Mouse (Mus musculus): ENCODE measurements around the gene Csdc2. TPM values are rescaled to one million over a fixed set of nuclear protein-coding genes. Genes with fewer than 3 reads are reported as not detected.

The Csdc2 gene
- polyA plus RNA-seq (2012; fragmentation: generic; extraction: Trizol): 38.3 TPM

GRCm38 (mm10) chr15:81936679-81937078 is at the start of gene Csdc2:
Gene Csdc2, plus strand, starts transcription at chr15:81936759.
- Histone ChIP-seq H3K79me2 (ENCODE audit: control insufficient read depth, insufficient read depth) (no peaks in the 10 kb centered on the region), H3ac (ENCODE audit: control insufficient read depth, insufficient read length) (no peak within 1 kb of the TSS), H3K27me3 (ENCODE audit: control insufficient read depth, insufficient read depth, insufficient read length) (no peaks in the 10 kb centered on the region), H3K36me3 (ENCODE audit: control insufficient read depth, insufficient read depth) (no peaks in the 10 kb centered on the region), H3K4me2 (ENCODE audit: low read depth) (peak within 1 kb of the TSS; percentile 82), H3K4me3 (peak within 1 kb of the TSS; percentile 33)
- TF ChIP-seq MYOD1 (IDR thresholded peaks at IDR 0.05; ENCODE audit: control insufficient read depth in 1 of 3, insufficient read length in 2 of 3, low read depth in 2 of 3): no peak
- no peak for TF ChIP-seq POLR2AphosphoS2 (IDR thresholded peaks at IDR 0.05; ENCODE audit: insufficient read length, low read depth)
- peak; percentile 57 for TF ChIP-seq POLR2A (IDR thresholded peaks at IDR 0.05; ENCODE audit: insufficient read length, low read depth)
- TF ChIP-seq USF1 (IDR thresholded peaks at IDR 0.05; ENCODE audit: low read depth): no peak
- TF ChIP-seq MYOG (IDR thresholded peaks at IDR 0.05; ENCODE audit: control insufficient read depth in 1 of 3, insufficient read depth in 1 of 3, insufficient read length in 2 of 3, low read depth in 2 of 3): peak in 1 of 3 experiments; percentile 12
- no peak for TF ChIP-seq TCF12 (IDR thresholded peaks at IDR 0.05; ENCODE audit: insufficient read depth, poor library complexity, severe bottlenecking)
- TF ChIP-seq E2F4 (IDR thresholded peaks at IDR 0.05; ENCODE audit: insufficient read depth): no peak
- TF ChIP-seq SRF (IDR thresholded peaks at IDR 0.05; ENCODE audit: control insufficient read depth, insufficient read length, low read depth): no peak
- no peak for TF ChIP-seq MAX (IDR thresholded peaks at IDR 0.05; ENCODE audit: low read depth)

GRCm38 (mm10) chr15:81886795-81887550 is 49.6 kb upstream of the Csdc2 start:
- Histone ChIP-seq H3K79me2 (ENCODE audit: control insufficient read depth, insufficient read depth) (peaks cover 68% of the 10 kb centered on the region), H3K27me3 (ENCODE audit: control insufficient read depth, insufficient read depth, insufficient read length) (no peaks in the 10 kb centered on the region), H3K36me3 (ENCODE audit: control insufficient read depth, insufficient read depth) (peaks cover 57% of the 10 kb centered on the region), H3ac (ENCODE audit: control insufficient read depth, insufficient read length) (no peak overlapping the region), H3K4me2 (ENCODE audit: low read depth) (no peak overlapping the region), H3K4me3 (no peak overlapping the region)
- TF ChIP-seq MYOG (IDR thresholded peaks at IDR 0.05; ENCODE audit: control insufficient read depth in 1 of 3, insufficient read depth in 1 of 3, insufficient read length in 2 of 3, low read depth in 2 of 3) (no peak), USF1 (IDR thresholded peaks at IDR 0.05; ENCODE audit: low read depth) (no peak), MYOD1 (IDR thresholded peaks at IDR 0.05; ENCODE audit: control insufficient read depth in 1 of 3, insufficient read length in 2 of 3, low read depth in 2 of 3) (no peak), POLR2AphosphoS2 (IDR thresholded peaks at IDR 0.05; ENCODE audit: insufficient read length, low read depth) (no peak), POLR2A (IDR thresholded peaks at IDR 0.05; ENCODE audit: insufficient read length, low read depth) (no peak)

GRCm38 (mm10) chr15:81889175-81889574 is 47.4 kb upstream of the Csdc2 start:
- Histone ChIP-seq H3K4me3 (no peak overlapping the region), H3K27me3 (ENCODE audit: control insufficient read depth, insufficient read depth, insufficient read length) (no peaks in the 10 kb centered on the region), H3K36me3 (ENCODE audit: control insufficient read depth, insufficient read depth) (peaks cover 58% of the 10 kb centered on the region), H3K79me2 (ENCODE audit: control insufficient read depth, insufficient read depth) (peaks cover 46% of the 10 kb centered on the region), H3ac (ENCODE audit: control insufficient read depth, insufficient read length) (no peak overlapping the region), H3K4me2 (ENCODE audit: low read depth) (no peak overlapping the region)
- TF ChIP-seq MYOD1 (IDR thresholded peaks at IDR 0.05; ENCODE audit: control insufficient read depth in 1 of 3, insufficient read length in 2 of 3, low read depth in 2 of 3) (no peak), POLR2A (IDR thresholded peaks at IDR 0.05; ENCODE audit: insufficient read length, low read depth) (no peak), TCF3 (IDR thresholded peaks at IDR 0.05; ENCODE audit: insufficient read length, low read depth) (no peak), REST (IDR thresholded peaks at IDR 0.05; ENCODE audit: insufficient read depth, insufficient read length) (no peak), CEBPB (IDR thresholded peaks at IDR 0.05; ENCODE audit: insufficient read depth, poor library complexity, severe bottlenecking) (no peak), POLR2AphosphoS2 (IDR thresholded peaks at IDR 0.05; ENCODE audit: insufficient read length, low read depth) (no peak), USF1 (IDR thresholded peaks at IDR 0.05; ENCODE audit: low read depth) (no peak), E2F4 (IDR thresholded peaks at IDR 0.05; ENCODE audit: insufficient read depth) (no peak), MYOG (IDR thresholded peaks at IDR 0.05; ENCODE audit: control insufficient read depth in 1 of 3, insufficient read depth in 1 of 3, insufficient read length in 2 of 3, low read depth in 2 of 3) (no peak), MAX (IDR thresholded peaks at IDR 0.05; ENCODE audit: low read depth) (no peak), TCF12 (IDR thresholded peaks at IDR 0.05; ENCODE audit: insufficient read depth, poor library complexity, severe bottlenecking) (no peak), SRF (IDR thresholded peaks at IDR 0.05; ENCODE audit: control insufficient read depth, insufficient read length, low read depth) (no peak)

- Histone ChIP-seq H3K36me3 (ENCODE audit: control insufficient read depth, insufficient read depth) (peaks cover 69% of the 10 kb centered on the region), H3K4me3 (no peak overlapping the region), H3K4me2 (ENCODE audit: low read depth) (no peak overlapping the region), H3ac (ENCODE audit: control insufficient read depth, insufficient read length) (no peak overlapping the region), H3K79me2 (ENCODE audit: control insufficient read depth, insufficient read depth) (peaks cover 25% of the 10 kb centered on the region), H3K27me3 (ENCODE audit: control insufficient read depth, insufficient read depth, insufficient read length) (no peaks in the 10 kb centered on the region)
- TF ChIP-seq MYOG (IDR thresholded peaks at IDR 0.05; ENCODE audit: control insufficient read depth in 1 of 3, insufficient read depth in 1 of 3, insufficient read length in 2 of 3, low read depth in 2 of 3): no peak
Observed at GRCm38 (mm10) chr15:81891140-81891802, 45.3 kb upstream of the Csdc2 start.
